Mouse (Mus musculus): ENCODE results near the gene Bpifb6. TPM values are rescaled to one million over a fixed set of nuclear protein-coding genes. Genes with fewer than 3 reads are reported as not detected.

The Bpifb6 gene
- polyA plus RNA-seq (2016; fragmentation: Nextera tagmentation; extraction: Ambion mirVana) = not detected in 2 replicates

- no peaks in the 10 kb centered on the region for H3K9me3 ChIP-seq
- H3K27ac ChIP-seq (replicated peaks) = no peak within 1 kb of the TSS
- no peak within 1 kb of the TSS for H3K4me3 ChIP-seq
- no peaks in the 10 kb centered on the region for H3K27me3 ChIP-seq (replicated peaks; ENCODE audit: low read depth, poor library complexity, severe bottlenecking)
- 66% methylated on average over 4 of the region's 4 CpGs for WGBS
- H3K4me1 ChIP-seq = peaks cover 6% of the 10 kb centered on the region; the same call in 1 of the 2 replicates
- H3K36me3 ChIP-seq (replicated peaks) = no peaks in the 10 kb centered on the region
- DNase-seq (ENCODE audit: low spot score) = no peak
These were observed at the start of gene Bpifb6 for GRCm38 (mm10) chr2:153900088-153900487. Gene Bpifb6, plus strand, starts transcription at chr2:153900388.

- DNase-seq (ENCODE audit: low spot score) = peak; percentile 60
- no peaks in the 10 kb centered on the region for H3K36me3 ChIP-seq (replicated peaks)
- H3K27me3 ChIP-seq (replicated peaks; ENCODE audit: low read depth, poor library complexity, severe bottlenecking) = no peaks in the 10 kb centered on the region
- WGBS = 58% methylated on average over 4 of the region's 4 CpGs
- H3K4me1 ChIP-seq = peaks cover 9% of the 10 kb centered on the region
- no peak overlapping the region for H3K4me3 ChIP-seq
- no peak overlapping the region for H3K27ac ChIP-seq (replicated peaks)
- 0 out of 2 replicates have a peak, but pooled peaks cover 5% of the 10 kb centered on the region for H3K9me3 ChIP-seq
These were observed 49.2 kb upstream of the Bpifb6 start for GRCm38 (mm10) chr2:153851030-153851360.

- Histone ChIP-seq H3K27me3 (replicated peaks; ENCODE audit: low read depth, poor library complexity, severe bottlenecking) (no peaks in the 10 kb centered on the region), H3K4me3 (no peak overlapping the region), H3K36me3 (replicated peaks) (no peaks in the 10 kb centered on the region), H3K4me1 (peaks cover 9% of the 10 kb centered on the region), H3K27ac (replicated peaks) (no peak overlapping the region; the same call in 1 of the 2 replicates), H3K9me3 (0 out of 2 replicates have a peak, but pooled peaks cover 8% of the 10 kb centered on the region)
- DNase-seq (ENCODE audit: low spot score) = no peak
- WGBS = 14% methylated on average over 5 of the region's 5 CpGs
These were observed 46.6 kb upstream of the Bpifb6 start for GRCm38 (mm10) chr2:153853544-153853943.

- 55% methylated on average over 2 of the region's 2 CpGs for WGBS
- Histone ChIP-seq H3K9me3 (0 out of 2 replicates have a peak, but pooled peaks cover 3% of the 10 kb centered on the region), H3K4me3 (no peak overlapping the region), H3K4me1 (no peaks in the 10 kb centered on the region), H3K27ac (replicated peaks) (no peak overlapping the region), H3K36me3 (replicated peaks) (no peaks in the 10 kb centered on the region), H3K27me3 (replicated peaks; ENCODE audit: low read depth, poor library complexity, severe bottlenecking) (no peaks in the 10 kb centered on the region; the same call in 1 of the 2 replicates)
- no peak for DNase-seq (ENCODE audit: low spot score)
These were observed 40.6 kb upstream of the Bpifb6 start for GRCm38 (mm10) chr2:153859581-153859980.

- no peak overlapping the region for H3K27ac ChIP-seq (replicated peaks)
- no peaks in the 10 kb centered on the region for H3K36me3 ChIP-seq (replicated peaks)
- 88% methylated on average over 11 of the region's 11 CpGs for WGBS
- 0 out of 2 replicates have a peak, but pooled peaks cover 3% of the 10 kb centered on the region for H3K9me3 ChIP-seq
- no peaks in the 10 kb centered on the region for H3K4me1 ChIP-seq
- DNase-seq (ENCODE audit: low spot score) = no peak
- H3K4me3 ChIP-seq = no peak overlapping the region
- H3K27me3 ChIP-seq (replicated peaks; ENCODE audit: low read depth, poor library complexity, severe bottlenecking) = no peaks in the 10 kb centered on the region; the same call in 1 of the 2 replicates
These were observed 39.9 kb upstream of the Bpifb6 start for GRCm38 (mm10) chr2:153860315-153860714.

- DNase-seq (ENCODE audit: low spot score) = no peak
- H3K4me1 ChIP-seq = no peaks in the 10 kb centered on the region
- WGBS = 77% methylated on average over 3 of the region's 3 CpGs
- H3K27ac ChIP-seq (replicated peaks) = no peak overlapping the region
- no peaks in the 10 kb centered on the region for H3K36me3 ChIP-seq (replicated peaks)
- H3K4me3 ChIP-seq = no peak overlapping the region
- H3K9me3 ChIP-seq = 0 out of 2 replicates have a peak, but pooled peaks cover 3% of the 10 kb centered on the region
- no peaks in the 10 kb centered on the region; the same call in 1 of the 2 replicates for H3K27me3 ChIP-seq (replicated peaks; ENCODE audit: low read depth, poor library complexity, severe bottlenecking)
These were observed 39.5 kb upstream of the Bpifb6 start for GRCm38 (mm10) chr2:153860715-153861114.

GRCm38 (mm10) chr2:153861960-153862359 lies 38.2 kb upstream of the Bpifb6 start:
- Histone ChIP-seq H3K27ac (replicated peaks) (no peak overlapping the region), H3K4me1 (no peaks in the 10 kb centered on the region), H3K27me3 (replicated peaks; ENCODE audit: low read depth, poor library complexity, severe bottlenecking) (no peaks in the 10 kb centered on the region; the same call in 1 of the 2 replicates), H3K36me3 (replicated peaks) (no peaks in the 10 kb centered on the region), H3K4me3 (no peak overlapping the region), H3K9me3 (0 out of 2 replicates have a peak, but pooled peaks cover 3% of the 10 kb centered on the region)
- 75% methylated on average over 3 of the region's 3 CpGs for WGBS
- DNase-seq (ENCODE audit: low spot score) = no peak

- Histone ChIP-seq H3K27me3 (replicated peaks; ENCODE audit: low read depth, poor library complexity, severe bottlenecking) (no peaks in the 10 kb centered on the region), H3K4me1 (no peaks in the 10 kb centered on the region), H3K27ac (replicated peaks) (no peak within 1 kb of the TSS), H3K9me3 (no peaks in the 10 kb centered on the region), H3K36me3 (replicated peaks) (no peaks in the 10 kb centered on the region), H3K4me3 (no peak within 1 kb of the TSS)
- DNase-seq (ENCODE audit: low spot score) = no peak
- 90% methylated on average over 4 of the region's 4 CpGs for WGBS
These were observed 29.2 kb upstream of the Bpifb6 start, which contains the start of gene Sun5 for GRCm38 (mm10) chr2:153870984-153871383. Gene Sun5, minus strand, starts transcription at chr2:153871084.

- Histone ChIP-seq H3K9me3 (no peaks in the 10 kb centered on the region), H3K36me3 (replicated peaks) (no peaks in the 10 kb centered on the region), H3K27me3 (replicated peaks; ENCODE audit: low read depth, poor library complexity, severe bottlenecking) (no peaks in the 10 kb centered on the region), H3K4me1 (no peaks in the 10 kb centered on the region), H3K4me3 (no peak within 1 kb of the TSS), H3K27ac (replicated peaks) (no peak within 1 kb of the TSS)
- no peak for DNase-seq (ENCODE audit: low spot score)
- 71% methylated on average over 9 of the region's 9 CpGs for WGBS
These were observed 25.4 kb upstream of the Bpifb6 start, which contains the start of gene Bpifb2 for GRCm38 (mm10) chr2:153874745-153875144. Gene Bpifb2, plus strand, starts transcription at chr2:153875045.

- no peak for DNase-seq (ENCODE audit: low spot score)
- Histone ChIP-seq H3K9me3 (no peaks in the 10 kb centered on the region), H3K27me3 (replicated peaks; ENCODE audit: low read depth, poor library complexity, severe bottlenecking) (no peaks in the 10 kb centered on the region), H3K36me3 (replicated peaks) (no peaks in the 10 kb centered on the region), H3K4me1 (peaks cover 6% of the 10 kb centered on the region; the same call in 1 of the 2 replicates), H3K4me3 (no peak overlapping the region), H3K27ac (replicated peaks) (no peak overlapping the region)
- 87% methylated on average over 5 of the region's 5 CpGs for WGBS
These were observed 1.1 kb upstream of the Bpifb6 start for GRCm38 (mm10) chr2:153899111-153899510.

GRCm38 (mm10) chr2:153902726-153903125 lies 2.5 kb downstream of the Bpifb6 start:
- 84% methylated on average over 6 of the region's 6 CpGs for WGBS
- Histone ChIP-seq H3K9me3 (no peaks in the 10 kb centered on the region), H3K27ac (replicated peaks) (no peak overlapping the region), H3K4me3 (no peak overlapping the region), H3K27me3 (replicated peaks; ENCODE audit: low read depth, poor library complexity, severe bottlenecking) (no peaks in the 10 kb centered on the region), H3K4me1 (peaks cover 6% of the 10 kb centered on the region; the same call in 1 of the 2 replicates), H3K36me3 (replicated peaks) (no peaks in the 10 kb centered on the region)
- DNase-seq (ENCODE audit: low spot score) = no peak

- WGBS = 89% methylated on average over 4 of the region's 4 CpGs
- H3K4me1 ChIP-seq = no peaks in the 10 kb centered on the region
- DNase-seq (ENCODE audit: low spot score) = no peak
- H3K4me3 ChIP-seq = no peak overlapping the region
- H3K27ac ChIP-seq (replicated peaks) = no peak overlapping the region
- no peaks in the 10 kb centered on the region for H3K9me3 ChIP-seq
- H3K36me3 ChIP-seq (replicated peaks) = no peaks in the 10 kb centered on the region
- no peaks in the 10 kb centered on the region for H3K27me3 ChIP-seq (replicated peaks; ENCODE audit: low read depth, poor library complexity, severe bottlenecking)
These were observed 6.4 kb downstream of the Bpifb6 start for GRCm38 (mm10) chr2:153906626-153907025.

- DNase-seq (ENCODE audit: low spot score) = no peak
- no peaks in the 10 kb centered on the region for H3K9me3 ChIP-seq
- H3K4me1 ChIP-seq = peaks cover 5% of the 10 kb centered on the region
- no peak overlapping the region for H3K4me3 ChIP-seq
- 75% methylated on average over 5 of the region's 5 CpGs for WGBS
- no peaks in the 10 kb centered on the region for H3K27me3 ChIP-seq (replicated peaks; ENCODE audit: low read depth, poor library complexity, severe bottlenecking)
- no peak overlapping the region for H3K27ac ChIP-seq (replicated peaks)
- no peaks in the 10 kb centered on the region for H3K36me3 ChIP-seq (replicated peaks)
These were observed 14.0 kb downstream of the Bpifb6 start for GRCm38 (mm10) chr2:153914151-153914550.
